Mouse (Mus musculus) intestine, embryonic 15.5 days (tissue): ENCODE measurements around the gene Acyp1. TPM values are rescaled to one million over a fixed set of nuclear protein-coding genes. Genes with fewer than 3 reads are reported as not detected.
A peak's percentile ranks its signal among the peaks of the same experiment; 100 is the strongest.

ENCODE experiments used
- ATAC-seq: fragments of 200-750 bp; cut with Nextera tagmentation; 2 replicates; pipeline ENCODE4 v1.8.0; 2017; ENCODE audit warnings: moderate TSS enrichment, moderate library complexity
- H3K27ac ChIP-seq: fragments of 300-500 bp; sonication (generic); 2 replicates; pipeline ENCODE4 v1.5.1; 2015; ENCODE audit warnings: mild to moderate bottlenecking, inconsistent platforms
- H3K27me3 ChIP-seq: fragments of 300-500 bp; sonication (generic); replicated peaks from 2 replicates; pipeline ENCODE4 v1.6.1; 2015; ENCODE audit warnings: inconsistent platforms
- H3K36me3 ChIP-seq: fragments of 300-500 bp; sonication (generic); 2 replicates; pipeline ENCODE4 v1.6.1; 2015; ENCODE audit warnings: inconsistent platforms
- H3K4me1 ChIP-seq: fragments of 300-500 bp; sonication (generic); replicated peaks from 2 replicates; pipeline ENCODE4 v1.6.1; 2015; ENCODE audit warnings: inconsistent platforms
- H3K4me2 ChIP-seq: fragments of 300-500 bp; sonication (generic); replicated peaks from 2 replicates; pipeline ENCODE4 v1.6.1; 2015; ENCODE audit warnings: mild to moderate bottlenecking, inconsistent platforms
- H3K4me3 ChIP-seq: fragments of 300-500 bp; sonication (generic); replicated peaks from 2 replicates; pipeline ENCODE4 v1.5.1; 2015; ENCODE audit warnings: inconsistent platforms
- H3K9ac ChIP-seq: fragments of 300-500 bp; sonication (generic); 2 replicates; pipeline ENCODE4 v1.6.1; 2015; ENCODE audit warnings: inconsistent platforms
- H3K9me3 ChIP-seq: fragments of 300-500 bp; sonication (generic); 2 replicates; pipeline ENCODE4 v1.6.1; 2016; ENCODE audit warnings: inconsistent platforms
- WGBS: fragments of 180-500 bp; shearing (Covaris S2); methylation state at CpG from one replicate; pipeline ENCODE4 v1.1.7; 2015; 5-methylcytosine and 5-hydroxymethylcytosine counted together
- polyA plus RNA-seq: library from polyadenylated mRNA; unstranded; fragments of >200 nt; fragmentation: Nextera tagmentation; extraction: Ambion mirVana; gene quantifications from 2 replicates; pipeline ENCODE4 v1.2.1, GENCODE M21; 2015

Acyp1 gene
- polyA plus RNA-seq, 1 experiment from 2014 or later: 58.2 TPM

GRCm38 (mm10) chr12:85264531-85264930 is 23.7 kb downstream of the Acyp1 start:
- H3K9me3 ChIP-seq: no peaks in the 10 kb centered on the region
- no peak overlapping the region for H3K4me2 ChIP-seq
- WGBS: 53% methylated on average over 8 of the region's 8 CpGs
- H3K36me3 ChIP-seq: no peaks in the 10 kb centered on the region
- 0 out of 2 replicates have a peak overlapping the region, but pooled peaks have one; percentile 29 for H3K27ac ChIP-seq
- H3K9ac ChIP-seq: no peak overlapping the region
- peak; percentile 72; the same call in 1 of the 2 replicates for ATAC-seq
- H3K4me1 ChIP-seq: 0 out of 2 replicates have a peak, but pooled peaks cover 10% of the 10 kb centered on the region
- no peak overlapping the region for H3K4me3 ChIP-seq
- H3K27me3 ChIP-seq: no peaks in the 10 kb centered on the region

- WGBS: 67% methylated on average over 5 of the region's 5 CpGs
- no peak overlapping the region for H3K4me3 ChIP-seq
- H3K27ac ChIP-seq: 0 out of 2 replicates have a peak overlapping the region, but pooled peaks have one; percentile 13
- H3K9ac ChIP-seq: no peak overlapping the region
- no peak for ATAC-seq
- H3K4me1 ChIP-seq: 0 out of 2 replicates have a peak, but pooled peaks cover 10% of the 10 kb centered on the region
- no peak overlapping the region for H3K4me2 ChIP-seq
- H3K27me3 ChIP-seq: no peaks in the 10 kb centered on the region
- no peaks in the 10 kb centered on the region for H3K36me3 ChIP-seq
- H3K9me3 ChIP-seq: no peaks in the 10 kb centered on the region
Observed at GRCm38 (mm10) chr12:85263190-85263589, 25.0 kb downstream of the Acyp1 start.

GRCm38 (mm10) chr12:85262489-85262888 is 25.7 kb downstream of the Acyp1 start:
- Histone ChIP-seq H3K27me3 (no peaks in the 10 kb centered on the region), H3K4me3 (no peak overlapping the region)
- 37% methylated on average over 10 of the region's 10 CpGs for WGBS

GRCm38 (mm10) chr12:85257008-85257639 is 31.1 kb downstream of the Acyp1 start:
- Histone ChIP-seq H3K9ac (no peak overlapping the region), H3K4me1 (no peaks in the 10 kb centered on the region), H3K4me2 (no peak overlapping the region), H3K27ac (peak overlapping the region; percentile 34; the same call in 1 of the 2 replicates), H3K4me3 (no peak overlapping the region), H3K9me3 (no peaks in the 10 kb centered on the region), H3K27me3 (no peaks in the 10 kb centered on the region), H3K36me3 (no peaks in the 10 kb centered on the region)
- ATAC-seq: no peak
- WGBS: 73% methylated on average over 7 of the region's 7 CpGs

More at GRCm38 (mm10) chr12:85262489-85262888, 25.7 kb downstream of the Acyp1 start:
- peak; percentile 72 for ATAC-seq
- no peak overlapping the region for H3K9ac ChIP-seq
- H3K36me3 ChIP-seq: no peaks in the 10 kb centered on the region
- H3K4me1 ChIP-seq: 0 out of 2 replicates have a peak, but pooled peaks cover 10% of the 10 kb centered on the region
- H3K4me2 ChIP-seq: no peak overlapping the region
- no peaks in the 10 kb centered on the region for H3K9me3 ChIP-seq
- no peak overlapping the region for H3K27ac ChIP-seq

- WGBS: 61% methylated on average over 7 of the region's 7 CpGs
- peaks cover 3% of the 10 kb centered on the region; the same call in 1 of the 2 replicates for H3K36me3 ChIP-seq
- H3K4me1 ChIP-seq: no peaks in the 10 kb centered on the region
- no peak for ATAC-seq
- no peak overlapping the region for H3K9ac ChIP-seq
- no peak overlapping the region for H3K27ac ChIP-seq
- H3K27me3 ChIP-seq: no peaks in the 10 kb centered on the region
- H3K4me3 ChIP-seq: no peak overlapping the region
- H3K9me3 ChIP-seq: no peaks in the 10 kb centered on the region
- H3K4me2 ChIP-seq: no peak overlapping the region
Observed at GRCm38 (mm10) chr12:85256074-85256751, 32.0 kb downstream of the Acyp1 start.

- no peak for ATAC-seq
- Histone ChIP-seq H3K36me3 (peaks cover 3% of the 10 kb centered on the region; the same call in 1 of the 2 replicates), H3K9ac (no peak overlapping the region), H3K27ac (no peak overlapping the region), H3K4me3 (no peak overlapping the region), H3K27me3 (no peaks in the 10 kb centered on the region), H3K4me2 (no peak overlapping the region), H3K9me3 (no peaks in the 10 kb centered on the region), H3K4me1 (no peaks in the 10 kb centered on the region)
- WGBS: 70% methylated on average over 3 of the region's 3 CpGs
Observed at GRCm38 (mm10) chr12:85252083-85252482, 36.2 kb downstream of the Acyp1 start.

GRCm38 (mm10) chr12:85237553-85237952 is 50.7 kb downstream of the Acyp1 start:
- Histone ChIP-seq H3K4me2 (no peak overlapping the region), H3K27me3 (no peaks in the 10 kb centered on the region), H3K36me3 (no peaks in the 10 kb centered on the region), H3K27ac (no peak overlapping the region), H3K4me3 (no peak overlapping the region), H3K9me3 (no peaks in the 10 kb centered on the region), H3K9ac (no peak overlapping the region), H3K4me1 (no peaks in the 10 kb centered on the region)
- no peak for ATAC-seq
- WGBS: 79% methylated on average over 5 of the region's 5 CpGs

GRCm38 (mm10) chr12:85233376-85234358 is 54.6 kb downstream of the Acyp1 start:
- Histone ChIP-seq H3K9me3 (no peaks in the 10 kb centered on the region), H3K36me3 (no peaks in the 10 kb centered on the region), H3K4me1 (no peaks in the 10 kb centered on the region), H3K4me2 (no peak overlapping the region), H3K27ac (no peak overlapping the region), H3K27me3 (no peaks in the 10 kb centered on the region), H3K4me3 (no peak overlapping the region), H3K9ac (no peak overlapping the region)
- ATAC-seq: no peak
- WGBS: 79% methylated on average over 21 of the region's 21 CpGs

- Histone ChIP-seq H3K4me2 (no peak overlapping the region), H3K27ac (no peak overlapping the region), H3K4me3 (no peak overlapping the region), H3K9ac (no peak overlapping the region), H3K36me3 (peaks cover 14% of the 10 kb centered on the region), H3K9me3 (no peaks in the 10 kb centered on the region), H3K4me1 (no peaks in the 10 kb centered on the region), H3K27me3 (no peaks in the 10 kb centered on the region)
- ATAC-seq: no peak
- whole genome bisulfite sequencing: 71% methylated on average over 15 of the region's 15 CpGs
Observed at GRCm38 (mm10) chr12:85227876-85228599, 60.2 kb downstream of the Acyp1 start.

- H3K4me3 ChIP-seq: no peak overlapping the region
- no peak for ATAC-seq
- WGBS: 49% methylated on average over 7 of the region's 7 CpGs
- H3K9me3 ChIP-seq: no peaks in the 10 kb centered on the region
- no peak overlapping the region for H3K9ac ChIP-seq
- peaks cover 19% of the 10 kb centered on the region for H3K36me3 ChIP-seq
- H3K4me2 ChIP-seq: no peak overlapping the region
- H3K4me1 ChIP-seq: no peaks in the 10 kb centered on the region
- H3K27me3 ChIP-seq: no peaks in the 10 kb centered on the region
- no peak overlapping the region for H3K27ac ChIP-seq
Observed at GRCm38 (mm10) chr12:85227227-85227626, 61.0 kb downstream of the Acyp1 start.
